Mouse (Mus musculus): ENCODE data around the gene Pip4k2a. TPM values are rescaled to one million over a fixed set of nuclear protein-coding genes. Genes with fewer than 3 reads are reported as not detected.

Gene Pip4k2a
- total RNA-seq, 2 experiments from 2014 or later = 63.0 to 81.5 TPM

DNA sequence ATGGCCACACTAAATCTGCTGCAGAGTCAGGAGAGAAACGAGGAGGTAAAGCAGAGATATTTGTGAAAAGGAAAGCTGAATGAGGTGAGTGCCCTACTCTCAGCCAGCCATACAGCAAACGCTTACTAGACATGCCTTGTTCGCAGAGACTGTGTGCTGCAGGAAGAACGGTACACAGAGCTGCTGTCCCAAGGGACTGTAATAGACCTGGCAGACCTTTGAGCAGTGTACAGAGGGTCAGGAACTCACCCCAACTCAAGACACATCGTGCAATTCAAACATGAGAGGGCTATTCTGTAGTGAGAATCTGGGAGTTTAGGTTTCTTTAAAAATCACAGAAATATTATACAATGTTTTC, 183.5 kb downstream of the Pip4k2a start:
- ATAC-seq (replicated peaks; ENCODE audit: low FRiP score, poor library complexity, severe bottlenecking) = no peak

- ATAC-seq (replicated peaks; ENCODE audit: low FRiP score, poor library complexity, severe bottlenecking) = no peak
Observed at GRCm38 (mm10) chr2:18813683-18814446, 184.1 kb downstream of the Pip4k2a start.

DNA sequence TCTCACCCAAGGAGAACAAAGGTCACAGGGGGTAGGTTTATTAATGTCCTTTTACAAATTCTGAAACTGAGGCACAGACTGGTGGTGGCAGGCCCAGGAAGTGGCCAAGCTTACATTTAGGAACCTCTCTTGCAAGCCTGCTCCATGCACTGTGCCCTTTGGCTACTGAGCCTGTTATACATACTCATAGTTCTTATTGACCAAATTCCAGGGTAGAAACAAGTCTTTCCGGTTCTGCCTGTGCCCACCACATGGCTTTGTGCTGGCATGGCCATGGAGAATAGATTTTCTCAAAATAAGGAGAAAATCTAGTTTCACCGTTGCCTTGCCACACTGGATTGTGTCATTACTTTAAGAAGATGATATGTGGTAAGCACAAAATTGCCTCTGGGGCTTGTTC, 190.0 kb downstream of the Pip4k2a start:
- no peak for ATAC-seq (replicated peaks; ENCODE audit: low FRiP score, poor library complexity, severe bottlenecking)

DNA sequence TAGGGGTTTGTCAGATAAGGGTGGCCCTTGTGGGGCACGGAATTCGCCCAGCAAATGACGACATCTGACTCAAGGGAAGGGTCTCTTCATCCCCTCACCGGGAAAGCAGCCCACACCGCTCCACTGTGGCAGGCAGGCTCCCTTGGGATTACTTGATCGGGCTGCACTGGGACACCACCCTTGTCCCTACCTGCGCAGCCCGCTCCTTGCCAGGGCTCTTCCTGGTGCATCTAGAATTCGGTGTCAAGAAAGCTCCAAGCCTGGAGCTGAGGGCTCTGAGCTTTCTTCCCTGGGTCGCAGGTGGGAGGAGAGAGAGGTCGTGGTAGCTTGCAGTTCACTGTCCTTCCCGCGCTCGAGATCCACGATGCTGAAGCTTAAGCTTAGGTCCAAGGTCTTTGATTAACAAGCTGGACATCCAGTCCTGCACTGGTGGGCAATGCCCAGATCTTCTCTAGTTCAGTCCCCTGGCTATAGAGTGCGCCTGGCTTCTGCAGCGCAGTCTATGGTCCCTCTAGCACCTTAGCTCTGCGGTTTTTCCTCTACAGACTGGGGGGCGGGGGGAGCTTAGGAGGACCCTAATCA, 196.6 kb downstream of the Pip4k2a start:
- no peak for ATAC-seq (replicated peaks; ENCODE audit: low FRiP score, poor library complexity, severe bottlenecking)

GRCm38 (mm10) chr2:18800646-18801251, 197.2 kb downstream of the Pip4k2a start:
- no peak for ATAC-seq (replicated peaks; ENCODE audit: low FRiP score, poor library complexity, severe bottlenecking)

DNA sequence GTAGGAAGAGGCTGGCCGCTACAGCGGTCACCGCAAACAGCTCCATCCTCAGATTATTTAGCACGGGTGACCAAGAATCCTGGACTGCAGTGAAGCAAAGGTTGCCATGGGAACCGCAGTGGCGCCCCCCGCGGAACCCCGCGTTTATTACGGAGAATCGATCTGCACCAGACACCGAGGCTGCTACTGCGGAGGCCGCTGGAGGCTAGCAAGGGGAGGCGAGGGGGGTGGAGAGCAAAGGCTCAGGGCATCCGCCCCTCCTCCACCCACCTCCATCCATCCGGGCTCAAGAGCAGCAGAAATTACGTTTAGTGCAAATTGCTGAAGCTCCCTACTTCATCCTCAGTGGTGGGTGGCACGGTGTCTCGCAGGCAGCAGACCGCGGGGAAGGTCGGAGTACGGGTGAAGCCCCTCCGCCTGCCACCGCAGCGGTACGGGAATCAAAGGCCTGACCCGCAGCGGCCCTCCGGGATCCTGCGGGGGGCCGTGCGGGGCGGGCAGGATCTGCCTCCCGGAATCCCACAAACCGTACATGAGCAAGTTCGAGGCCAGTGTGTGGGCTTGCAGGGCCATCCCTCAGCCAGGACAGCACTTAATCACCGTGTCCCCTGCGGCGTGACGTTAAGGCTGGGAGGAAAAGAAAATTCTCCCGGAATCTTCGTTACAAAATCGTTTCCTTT, 197.8 kb downstream of the Pip4k2a start:
- ATAC-seq (replicated peaks; ENCODE audit: low FRiP score, poor library complexity, severe bottlenecking) = no peak

DNA sequence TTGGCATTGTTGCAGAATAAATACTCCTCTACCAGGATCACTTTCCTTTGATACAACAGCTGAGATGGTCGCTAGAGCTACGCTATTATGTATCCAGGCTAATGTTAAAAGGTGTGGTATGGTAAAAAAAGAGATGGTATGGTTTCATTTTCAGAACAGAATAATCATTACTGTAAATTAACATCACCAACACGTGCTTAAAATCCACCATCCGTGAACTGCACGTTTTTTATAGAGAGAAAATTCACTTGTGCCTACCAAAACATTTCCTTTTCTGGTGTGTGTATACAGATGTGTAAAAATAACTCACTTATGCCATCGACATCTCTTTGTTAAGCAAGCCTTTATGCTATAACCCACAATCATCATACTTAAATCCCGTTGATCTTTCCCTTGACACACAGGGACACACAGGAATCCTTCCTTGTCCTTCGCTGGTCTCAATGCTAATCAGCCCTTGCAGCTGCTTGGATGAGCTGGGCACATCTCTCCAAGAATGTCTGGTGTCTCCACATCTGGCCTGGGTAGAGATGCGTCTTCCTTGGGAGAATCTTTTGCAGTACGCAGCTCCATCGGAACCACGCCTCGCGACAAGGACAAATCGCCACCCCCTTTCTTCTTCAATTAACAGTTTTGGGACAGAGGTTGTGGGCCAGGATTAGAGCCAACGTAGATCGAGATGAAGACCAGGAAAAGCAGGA, 198.5 kb downstream of the Pip4k2a start:
- no peak for ATAC-seq (replicated peaks; ENCODE audit: low FRiP score, poor library complexity, severe bottlenecking)

DNA sequence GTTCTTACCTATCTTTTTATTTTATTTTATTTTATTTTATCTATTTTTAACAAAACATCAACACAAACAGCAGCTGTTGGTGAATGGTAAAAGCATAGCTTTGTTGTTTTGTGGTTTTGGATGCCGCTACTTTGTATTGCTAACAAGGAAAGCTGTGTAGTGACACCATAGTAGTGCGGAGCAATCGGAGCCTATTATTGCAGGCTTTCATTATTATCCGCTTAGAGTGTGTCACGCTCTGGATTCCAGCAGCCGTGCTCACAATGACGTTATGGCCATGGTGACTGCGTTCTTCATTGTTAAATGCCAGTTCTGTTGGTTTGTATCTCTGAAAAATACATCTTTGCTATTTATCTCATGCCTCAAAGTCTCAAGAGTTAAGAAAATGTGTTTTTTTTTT, 200.2 kb downstream of the Pip4k2a start:
- ATAC-seq (replicated peaks; ENCODE audit: low FRiP score, poor library complexity, severe bottlenecking) = no peak

GRCm38 (mm10) chr2:18794261-18794660, 203.7 kb downstream of the Pip4k2a start:
- no peak for ATAC-seq (replicated peaks; ENCODE audit: low FRiP score, poor library complexity, severe bottlenecking)

Other genes with a start within 250 kb of the Pip4k2a start
- gene 4930426L09Rik, start 217 bp upstream of the Pip4k2a start, total RNA-seq (2015; ENCODE audit: low replicate concordance) = 1.3 and 4.8 TPM in 2 replicates
- gene 4930426L09Rik, start 217 bp upstream of the Pip4k2a start, total RNA-seq (2017; ENCODE audit: low replicate concordance) = 3.0 and 3.6 TPM in 2 replicates
- gene Armc3, start 201.2 kb upstream of the Pip4k2a start, total RNA-seq (2015; ENCODE audit: low replicate concordance) = not detected in 2 replicates
- not detected in 2 replicates for gene Armc3, start 201.2 kb upstream of the Pip4k2a start, total RNA-seq (2017; ENCODE audit: low replicate concordance)

All from erythroblast, adult 5-6 weeks (primary cell).